Mouse (Mus musculus): ENCODE data around the gene Cldn14. TPM values are rescaled to one million over a fixed set of nuclear protein-coding genes. Genes with fewer than 3 reads are reported as not detected.
A peak's percentile ranks its signal among the peaks of the same experiment; 100 is the strongest.

The Cldn14 gene
- polyA plus RNA-seq, 1 experiment from 2014 or later: 0.37 TPM

- H3K9ac ChIP-seq: no peak overlapping the region
- WGBS: 24% methylated on average over 10 of the region's 10 CpGs
These were observed 35.5 kb downstream of the Cldn14 start for GRCm38 (mm10) chr16:93973123-93973522.

GRCm38 (mm10) chr16:93971046-93971445 lies 37.6 kb downstream of the Cldn14 start:
- H3K27ac ChIP-seq: no peak overlapping the region
- H3K4me3 ChIP-seq (replicated peaks): no peak overlapping the region
- no peaks in the 10 kb centered on the region for H3K4me1 ChIP-seq
- H3K4me2 ChIP-seq: no peak overlapping the region
- no peaks in the 10 kb centered on the region for H3K27me3 ChIP-seq (replicated peaks)
- no peaks in the 10 kb centered on the region for H3K36me3 ChIP-seq
- H3K9ac ChIP-seq: no peak overlapping the region
- WGBS: 88% methylated on average over 11 of the region's 11 CpGs
- no peaks in the 10 kb centered on the region for H3K9me3 ChIP-seq
- ATAC-seq (ENCODE audit: insufficient read depth, low FRiP score, low read depth): no peak

More at GRCm38 (mm10) chr16:93973123-93973522, 35.5 kb downstream of the Cldn14 start:
- Histone ChIP-seq H3K27ac (no peak overlapping the region), H3K4me3 (replicated peaks) (peak overlapping the region; percentile 24; the same call in 1 of the 2 replicates), H3K36me3 (no peaks in the 10 kb centered on the region), H3K9me3 (no peaks in the 10 kb centered on the region), H3K4me2 (peak overlapping the region; percentile 46), H3K4me1 (no peaks in the 10 kb centered on the region), H3K27me3 (replicated peaks) (no peaks in the 10 kb centered on the region)
- no peak for ATAC-seq (ENCODE audit: insufficient read depth, low FRiP score, low read depth)

- no peak overlapping the region for H3K9ac ChIP-seq
- H3K27ac ChIP-seq: no peak overlapping the region
- WGBS: 88% methylated on average over 8 of the region's 8 CpGs
- H3K4me3 ChIP-seq (replicated peaks): no peak overlapping the region
- H3K27me3 ChIP-seq (replicated peaks): no peaks in the 10 kb centered on the region
- no peak for ATAC-seq (ENCODE audit: insufficient read depth, low FRiP score, low read depth)
- no peaks in the 10 kb centered on the region for H3K9me3 ChIP-seq
- H3K4me2 ChIP-seq: no peak overlapping the region
- H3K4me1 ChIP-seq: no peaks in the 10 kb centered on the region
- no peaks in the 10 kb centered on the region for H3K36me3 ChIP-seq
These were observed 40.7 kb downstream of the Cldn14 start for GRCm38 (mm10) chr16:93967893-93968292.

GRCm38 (mm10) chr16:93962283-93962682 lies 46.4 kb downstream of the Cldn14 start:
- H3K27me3 ChIP-seq (replicated peaks): no peaks in the 10 kb centered on the region
- 28% methylated on average over 5 of the region's 5 CpGs for WGBS
- no peaks in the 10 kb centered on the region for H3K4me1 ChIP-seq
- no peaks in the 10 kb centered on the region for H3K9me3 ChIP-seq
- H3K9ac ChIP-seq: no peak overlapping the region
- H3K36me3 ChIP-seq: no peaks in the 10 kb centered on the region
- ATAC-seq (ENCODE audit: insufficient read depth, low FRiP score, low read depth): no peak
- H3K4me2 ChIP-seq: no peak overlapping the region
- H3K27ac ChIP-seq: no peak overlapping the region
- H3K4me3 ChIP-seq (replicated peaks): no peak overlapping the region

- ATAC-seq (ENCODE audit: insufficient read depth, low FRiP score, low read depth): peak; percentile 64
- no peaks in the 10 kb centered on the region for H3K36me3 ChIP-seq
- 69% methylated on average over 11 of the region's 11 CpGs for WGBS
- no peak overlapping the region for H3K4me2 ChIP-seq
- H3K9ac ChIP-seq: no peak overlapping the region
- no peaks in the 10 kb centered on the region for H3K9me3 ChIP-seq
- no peak overlapping the region for H3K27ac ChIP-seq
- H3K27me3 ChIP-seq (replicated peaks): no peaks in the 10 kb centered on the region
- no peaks in the 10 kb centered on the region for H3K4me1 ChIP-seq
- no peak overlapping the region for H3K4me3 ChIP-seq (replicated peaks)
These were observed 47.5 kb downstream of the Cldn14 start for GRCm38 (mm10) chr16:93961099-93961646.

- H3K27ac ChIP-seq: no peak overlapping the region
- no peaks in the 10 kb centered on the region for H3K4me1 ChIP-seq
- no peak overlapping the region for H3K9ac ChIP-seq
- no peaks in the 10 kb centered on the region for H3K9me3 ChIP-seq
- no peaks in the 10 kb centered on the region for H3K36me3 ChIP-seq
- no peak overlapping the region for H3K4me2 ChIP-seq
- H3K4me3 ChIP-seq (replicated peaks): no peak overlapping the region
- 69% methylated on average over 4 of the region's 4 CpGs for WGBS
- H3K27me3 ChIP-seq (replicated peaks): no peaks in the 10 kb centered on the region
- no peak for ATAC-seq (ENCODE audit: insufficient read depth, low FRiP score, low read depth)
These were observed 48.1 kb downstream of the Cldn14 start for GRCm38 (mm10) chr16:93960495-93960894.

- no peak overlapping the region for H3K4me3 ChIP-seq (replicated peaks)
- no peaks in the 10 kb centered on the region for H3K36me3 ChIP-seq
- H3K9ac ChIP-seq: no peak overlapping the region
- no peak overlapping the region for H3K4me2 ChIP-seq
- no peak overlapping the region for H3K27ac ChIP-seq
- no peaks in the 10 kb centered on the region for H3K27me3 ChIP-seq (replicated peaks)
- 50% methylated on average over 12 of the region's 12 CpGs for WGBS
- H3K4me1 ChIP-seq: no peaks in the 10 kb centered on the region
- no peak for ATAC-seq (ENCODE audit: insufficient read depth, low FRiP score, low read depth)
- no peaks in the 10 kb centered on the region for H3K9me3 ChIP-seq
These were observed 51.2 kb downstream of the Cldn14 start for GRCm38 (mm10) chr16:93957402-93957801.

GRCm38 (mm10) chr16:93956986-93957385 lies 51.7 kb downstream of the Cldn14 start:
- no peaks in the 10 kb centered on the region for H3K4me1 ChIP-seq
- H3K4me2 ChIP-seq: no peak overlapping the region
- no peaks in the 10 kb centered on the region for H3K27me3 ChIP-seq (replicated peaks)
- H3K27ac ChIP-seq: no peak overlapping the region
- H3K36me3 ChIP-seq: no peaks in the 10 kb centered on the region
- 65% methylated on average over 7 of the region's 7 CpGs for whole genome bisulfite sequencing
- ATAC-seq (ENCODE audit: insufficient read depth, low FRiP score, low read depth): no peak
- no peak overlapping the region for H3K9ac ChIP-seq
- no peak overlapping the region for H3K4me3 ChIP-seq (replicated peaks)
- no peaks in the 10 kb centered on the region for H3K9me3 ChIP-seq

- 84% methylated on average over 4 of the region's 4 CpGs for WGBS
- ATAC-seq (ENCODE audit: insufficient read depth, low FRiP score, low read depth): no peak
- H3K9ac ChIP-seq: no peak overlapping the region
- no peaks in the 10 kb centered on the region for H3K9me3 ChIP-seq
- H3K36me3 ChIP-seq: no peaks in the 10 kb centered on the region
- no peak overlapping the region for H3K4me3 ChIP-seq (replicated peaks)
- H3K4me1 ChIP-seq: peaks cover under 1% of the 10 kb centered on the region; the same call in 1 of the 2 replicates
- H3K27ac ChIP-seq: no peak overlapping the region
- no peak overlapping the region for H3K4me2 ChIP-seq
- H3K27me3 ChIP-seq (replicated peaks): 0 out of 2 replicates have a peak, but pooled peaks cover 4% of the 10 kb centered on the region
These were observed 61.2 kb downstream of the Cldn14 start for GRCm38 (mm10) chr16:93947396-93947795.

- Histone ChIP-seq H3K9me3 (no peaks in the 10 kb centered on the region), H3K27me3 (replicated peaks) (0 out of 2 replicates have a peak, but pooled peaks cover 4% of the 10 kb centered on the region), H3K4me2 (no peak overlapping the region), H3K36me3 (no peaks in the 10 kb centered on the region), H3K9ac (no peak overlapping the region), H3K27ac (no peak overlapping the region), H3K4me3 (replicated peaks) (no peak overlapping the region), H3K4me1 (peaks cover 6% of the 10 kb centered on the region; the same call in 1 of the 2 replicates)
- no peak for ATAC-seq (ENCODE audit: insufficient read depth, low FRiP score, low read depth)
- 81% methylated on average over 6 of the region's 6 CpGs for WGBS
These were observed 64.3 kb downstream of the Cldn14 start for GRCm38 (mm10) chr16:93944301-93944700.

GRCm38 (mm10) chr16:93942796-93943502 lies 65.7 kb downstream of the Cldn14 start:
- Histone ChIP-seq H3K4me2 (no peak overlapping the region), H3K27ac (no peak overlapping the region), H3K4me1 (peaks cover 6% of the 10 kb centered on the region; the same call in 1 of the 2 replicates), H3K9me3 (no peaks in the 10 kb centered on the region), H3K9ac (no peak overlapping the region), H3K36me3 (no peaks in the 10 kb centered on the region), H3K4me3 (replicated peaks) (no peak overlapping the region), H3K27me3 (replicated peaks) (0 out of 2 replicates have a peak, but pooled peaks cover 4% of the 10 kb centered on the region)
- 92% methylated on average over 10 of the region's 10 CpGs for WGBS
- ATAC-seq (ENCODE audit: insufficient read depth, low FRiP score, low read depth): no peak

- Histone ChIP-seq H3K4me2 (no peak overlapping the region), H3K4me3 (replicated peaks) (no peak overlapping the region), H3K27ac (no peak overlapping the region), H3K27me3 (replicated peaks) (0 out of 2 replicates have a peak, but pooled peaks cover 4% of the 10 kb centered on the region), H3K4me1 (peaks cover 6% of the 10 kb centered on the region; the same call in 1 of the 2 replicates), H3K9me3 (no peaks in the 10 kb centered on the region), H3K9ac (no peak overlapping the region), H3K36me3 (no peaks in the 10 kb centered on the region)
- WGBS: 63% methylated on average over 10 of the region's 10 CpGs
- ATAC-seq (ENCODE audit: insufficient read depth, low FRiP score, low read depth): no peak
These were observed 66.7 kb downstream of the Cldn14 start for GRCm38 (mm10) chr16:93941781-93942567.

Measured in stomach, embryonic 15.5 days (tissue).